Mouse (Mus musculus): Measurements from ENCODE around the gene Msh2. TPM values are rescaled to one million over a fixed set of nuclear protein-coding genes. Genes with fewer than 3 reads are reported as not detected.
A peak's percentile ranks its signal among the peaks of the same experiment; 100 is the strongest.
"Not testable (repeated sequence)": the region's sequence is repeated elsewhere in the genome, so short reads cannot be mapped to it uniquely, and the experiment has no call there.

Gene Msh2
- total RNA-seq (2022): 10 to 100 TPM; 36.5 to 39.5 (median 38.1) TPM

DNA sequence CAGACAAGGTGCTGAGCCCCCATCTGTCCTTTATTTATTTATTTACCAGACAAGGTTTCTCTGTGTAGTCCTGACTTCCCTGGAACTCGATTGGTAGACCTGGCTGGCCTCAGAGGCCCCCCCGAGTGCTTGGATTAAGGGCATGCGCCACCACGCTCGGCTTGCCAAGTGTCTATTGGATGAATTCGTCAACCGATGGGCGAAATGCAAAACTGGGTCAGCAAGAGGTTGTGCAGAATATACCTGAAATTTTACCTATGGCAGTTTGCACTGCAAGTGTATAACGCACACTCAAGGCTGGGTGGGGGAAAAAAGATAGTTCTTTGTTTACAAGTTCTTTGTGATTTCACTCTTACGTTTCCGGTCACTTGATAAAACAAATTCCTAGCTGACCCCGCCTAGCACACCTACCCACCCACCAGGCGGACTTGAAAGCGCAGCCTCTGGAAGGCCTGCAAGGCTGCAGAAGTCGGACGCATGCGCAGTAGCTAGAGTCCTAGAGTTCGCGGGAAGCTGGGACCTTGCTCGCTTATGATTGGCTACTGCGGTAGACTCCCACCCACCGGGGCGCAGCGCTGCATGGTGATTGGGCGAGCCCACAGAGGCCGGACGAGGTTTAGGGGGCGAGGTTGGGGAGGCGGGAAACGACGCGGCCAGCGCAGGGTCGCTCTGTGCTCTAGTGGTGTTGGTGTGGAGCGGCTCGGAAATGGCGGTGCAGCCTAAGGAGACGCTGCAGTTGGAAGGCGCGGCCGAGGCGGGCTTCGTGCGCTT, at the start of gene Msh2:
Gene Msh2 (plus strand): TSS at position 441 of the 771 bp plus-strand sequence.
- peak; percentile 97 to 98 for DNase-seq (ENCODE audit: low spot score in 2 of 2)

DNA sequence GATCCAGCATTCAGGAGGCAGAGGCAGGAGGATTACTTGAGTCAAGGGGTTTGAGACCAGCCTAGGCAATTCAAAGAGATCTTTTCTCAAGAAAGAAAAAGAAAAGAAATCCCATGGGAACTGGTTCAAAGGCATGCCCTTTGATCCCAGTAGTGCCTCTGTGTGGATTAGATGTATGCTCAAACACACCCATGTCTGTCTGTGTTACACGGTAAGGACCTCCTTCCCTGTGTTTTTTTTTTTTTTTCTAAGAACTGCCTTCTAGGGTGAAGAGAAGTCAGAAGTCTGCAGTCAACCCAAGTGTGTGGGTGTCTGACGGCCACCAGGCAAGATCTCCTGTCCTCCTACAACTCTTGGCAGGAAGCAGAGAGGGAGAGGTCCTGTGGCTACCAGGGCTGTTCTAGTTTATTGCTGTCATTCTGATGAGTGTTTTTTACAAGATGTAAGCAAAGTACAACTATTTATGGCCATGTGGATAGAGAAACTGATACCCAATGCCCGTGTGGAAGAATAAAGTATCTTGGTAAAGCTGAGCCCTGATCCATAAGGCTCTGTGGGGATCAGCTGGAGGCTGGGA, 46.5 kb upstream of the Msh2 start:
- DNase-seq (ENCODE audit: low spot score in 2 of 2): no peak

DNA sequence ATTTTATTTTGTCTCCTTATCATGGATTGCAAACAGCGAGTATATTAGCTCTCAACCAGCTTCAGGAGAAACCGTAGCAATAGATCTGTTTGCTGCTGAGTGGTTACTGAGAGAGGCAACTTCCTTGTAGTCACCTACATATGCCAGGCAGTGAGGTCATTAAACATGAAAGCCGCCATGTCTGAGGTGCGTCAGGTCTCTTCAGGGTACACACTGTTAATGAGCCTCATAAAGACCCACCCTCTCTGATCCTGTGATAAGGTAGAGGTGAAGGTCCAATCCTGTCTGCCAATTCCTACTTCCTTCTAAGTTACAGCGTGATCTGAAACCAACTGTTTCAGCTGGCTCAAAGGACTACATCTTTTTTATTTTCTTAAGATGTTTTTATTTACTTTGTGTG, 44.0 kb upstream of the Msh2 start:
- DNase-seq (ENCODE audit: low spot score in 2 of 2): no peak

DNA sequence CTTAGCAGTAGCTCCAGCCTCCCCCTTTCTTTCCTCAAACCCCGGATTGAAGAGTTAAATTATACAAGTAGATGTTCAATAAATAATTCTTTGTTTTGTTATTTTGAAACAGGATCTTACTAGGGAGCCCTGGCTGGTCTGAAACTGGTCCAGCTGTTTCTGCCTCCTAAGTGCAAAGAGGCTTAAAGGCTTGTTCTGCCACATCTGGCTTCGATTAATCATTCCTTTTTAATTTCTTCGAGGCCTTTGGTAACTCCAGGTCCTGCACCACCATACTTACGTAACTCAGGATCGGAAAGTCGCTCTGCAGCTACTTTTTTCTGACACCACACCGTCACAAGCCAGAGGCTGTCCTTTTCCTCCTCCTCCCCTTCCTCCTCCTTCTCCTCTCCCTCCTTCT, 43.4 kb upstream of the Msh2 start:
- no peak for DNase-seq (ENCODE audit: low spot score in 2 of 2)

DNA sequence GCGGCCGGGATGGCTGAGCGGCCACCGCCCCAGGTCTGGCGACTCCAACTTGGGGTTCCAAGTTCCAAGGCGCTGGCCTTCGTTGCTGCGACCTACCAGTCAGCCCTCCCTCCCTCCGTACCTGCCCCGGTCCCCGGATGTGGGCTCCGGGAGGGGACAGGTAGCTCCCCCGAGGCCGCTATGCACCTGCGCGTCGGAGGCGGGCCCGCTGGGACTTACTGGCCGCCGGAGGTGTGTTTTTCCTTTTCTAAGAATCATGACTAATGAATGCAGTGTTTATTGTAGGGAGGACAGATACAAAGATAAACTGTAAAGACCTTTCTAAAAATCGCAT, 35.1 kb upstream of the Msh2 start:
- no peak for DNase-seq (ENCODE audit: low spot score in 2 of 2)

DNA sequence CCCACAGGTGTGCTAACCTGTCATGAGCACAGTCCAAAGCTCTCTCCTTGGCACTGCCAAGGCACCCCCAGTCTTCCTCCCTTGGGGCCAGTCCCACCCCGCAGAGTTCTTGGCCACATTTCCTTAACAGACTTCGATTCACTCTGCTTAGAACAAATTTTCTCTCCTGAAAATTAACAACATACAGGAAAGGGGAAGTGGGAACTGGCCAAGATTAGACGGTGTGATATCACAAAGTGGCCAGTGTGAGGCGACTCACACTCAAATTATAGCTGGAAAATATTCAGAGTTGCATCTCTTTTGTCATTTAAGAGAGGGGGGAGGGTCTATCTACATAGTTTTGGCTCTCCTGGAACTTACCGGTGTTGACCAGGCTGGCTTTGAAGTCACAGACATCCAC, 32.9 kb upstream of the Msh2 start:
- DNase-seq (ENCODE audit: low spot score in 2 of 2): no peak

DNA sequence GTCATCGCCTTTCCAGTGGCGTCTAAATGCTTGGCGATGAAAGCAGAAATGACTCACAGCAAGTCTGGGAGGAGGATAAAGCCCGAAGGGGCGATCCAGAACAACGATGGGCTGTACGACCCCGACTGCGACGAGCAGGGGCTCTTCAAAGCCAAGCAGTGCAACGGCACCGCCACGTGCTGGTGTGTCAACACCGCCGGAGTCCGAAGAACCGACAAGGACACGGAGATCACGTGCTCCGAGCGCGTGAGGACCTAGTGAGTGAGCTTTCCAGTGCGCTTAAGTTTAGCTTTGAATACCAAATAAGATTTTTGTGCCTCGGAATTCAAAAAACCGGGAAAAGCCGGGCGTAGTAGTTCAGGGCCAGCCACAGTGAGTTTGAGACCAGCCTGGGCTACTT, 31.9 kb upstream of the Msh2 start:
- DNase-seq (ENCODE audit: low spot score in 2 of 2): no peak

DNA sequence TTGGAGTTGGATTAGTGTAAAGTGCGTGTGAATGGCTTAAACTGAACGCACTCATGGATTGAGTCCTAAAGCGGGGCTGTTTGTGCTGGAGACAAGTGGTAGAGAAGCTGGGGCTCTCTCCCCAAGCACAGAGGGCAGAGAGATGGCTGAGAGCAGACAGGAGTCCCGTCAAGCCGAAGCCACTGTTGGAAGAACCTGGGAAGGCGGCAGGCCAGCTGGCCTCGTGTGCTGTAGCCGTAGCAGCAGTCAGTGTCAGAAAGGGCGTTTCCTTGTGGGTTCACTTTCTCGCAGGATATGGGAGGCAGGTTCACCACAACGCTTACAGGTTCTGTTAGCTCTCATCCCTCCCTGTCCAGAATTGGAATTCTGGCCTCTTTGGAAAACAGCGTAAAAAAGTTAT, 31.1 kb upstream of the Msh2 start:
- DNase-seq (ENCODE audit: low spot score in 2 of 2): no peak

DNA sequence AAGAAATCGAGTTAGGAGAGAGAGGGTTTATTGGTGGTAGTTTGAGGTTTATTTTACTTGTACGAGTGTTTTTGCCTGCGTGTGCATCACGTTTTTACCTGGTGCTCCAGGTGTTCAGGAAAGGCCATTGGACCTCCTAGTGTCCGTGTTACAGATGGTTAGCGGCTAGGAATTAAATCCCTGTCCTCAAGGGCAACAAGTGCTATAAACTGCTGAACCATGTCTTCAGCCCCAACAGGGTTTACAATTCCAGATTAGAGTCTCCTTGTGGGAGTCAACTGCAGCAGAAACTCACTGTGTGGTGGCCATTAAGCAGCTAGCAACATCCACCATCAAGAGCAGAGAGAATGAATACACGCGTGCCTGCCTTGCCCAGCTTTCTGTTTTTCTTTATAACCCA, 29.4 kb upstream of the Msh2 start:
- no peak for DNase-seq (ENCODE audit: low spot score in 2 of 2)

DNA sequence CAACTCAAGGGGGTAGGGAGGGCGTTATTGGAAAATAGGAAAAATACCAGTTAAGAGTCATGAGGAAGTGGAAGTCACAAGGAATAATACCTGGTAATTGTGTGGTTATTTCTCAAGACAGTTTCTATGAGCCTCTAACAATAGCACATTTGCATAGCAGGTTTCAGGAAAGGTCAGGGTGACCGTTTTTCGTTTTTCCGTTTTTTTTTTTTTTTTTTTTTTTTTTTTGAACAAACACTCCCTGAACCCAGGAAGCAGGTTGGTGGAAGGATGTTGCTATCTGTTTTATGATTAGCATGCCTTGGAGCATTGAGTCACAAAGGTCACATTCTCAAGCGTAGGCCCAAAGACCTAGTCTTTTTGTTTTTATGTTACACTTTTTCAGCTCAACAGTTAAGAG, 16.5 kb upstream of the Msh2 start:
- DNase-seq (ENCODE audit: low spot score in 2 of 2): not testable (repeated sequence)

DNA sequence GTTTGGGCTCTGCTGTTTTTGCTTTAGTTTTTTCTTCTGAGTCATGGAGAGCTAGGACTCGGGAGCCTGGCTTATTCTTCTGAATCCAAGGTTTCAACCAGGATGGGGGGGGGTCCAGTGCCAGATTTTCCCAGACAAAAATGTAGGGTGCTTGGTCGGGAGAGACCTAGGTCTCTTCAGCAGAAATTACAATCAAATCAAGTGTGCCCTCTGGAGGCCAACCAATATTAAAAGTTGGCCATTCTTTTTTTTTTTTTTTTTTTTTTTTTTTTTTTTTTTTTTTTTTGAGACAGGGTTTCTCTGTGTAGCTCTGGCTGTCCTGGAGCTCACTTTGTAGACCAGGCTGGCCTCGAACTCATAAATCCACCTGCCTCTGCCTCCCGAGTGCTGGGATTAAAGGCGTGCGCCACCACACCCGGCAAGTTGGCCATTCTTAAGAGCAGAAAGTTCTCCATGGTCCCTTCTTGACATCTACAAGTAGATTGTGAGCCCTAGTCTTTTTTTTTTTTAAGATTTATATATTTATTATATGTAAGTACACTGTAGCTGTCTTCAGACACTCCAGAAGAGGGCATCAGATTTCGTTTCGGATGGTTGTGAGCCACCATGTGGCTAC, 10.1 kb upstream of the Msh2 start:
- DNase-seq (ENCODE audit: low spot score in 2 of 2): not testable (repeated sequence)

DNA sequence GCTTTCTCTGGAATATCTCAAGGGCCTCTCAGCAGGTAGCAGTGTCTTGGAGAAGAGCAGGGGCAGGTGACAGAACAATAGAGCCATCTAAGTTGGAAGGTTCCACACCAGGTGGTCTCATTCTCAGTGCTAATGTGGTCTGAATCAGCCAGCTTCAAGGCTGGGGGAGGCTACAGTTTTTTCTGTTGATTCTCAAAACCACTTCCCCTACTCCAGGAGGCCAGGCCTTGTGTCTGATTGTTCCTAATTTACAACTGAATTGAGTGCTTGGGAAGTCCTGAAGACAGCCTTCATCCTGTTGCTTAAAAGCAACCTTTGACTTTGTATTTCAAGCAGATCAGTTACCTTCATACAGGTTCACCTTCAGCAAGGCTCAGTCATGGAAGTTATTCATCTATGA, 7.9 kb upstream of the Msh2 start:
- DNase-seq (ENCODE audit: low spot score in 2 of 2): no peak

DNA sequence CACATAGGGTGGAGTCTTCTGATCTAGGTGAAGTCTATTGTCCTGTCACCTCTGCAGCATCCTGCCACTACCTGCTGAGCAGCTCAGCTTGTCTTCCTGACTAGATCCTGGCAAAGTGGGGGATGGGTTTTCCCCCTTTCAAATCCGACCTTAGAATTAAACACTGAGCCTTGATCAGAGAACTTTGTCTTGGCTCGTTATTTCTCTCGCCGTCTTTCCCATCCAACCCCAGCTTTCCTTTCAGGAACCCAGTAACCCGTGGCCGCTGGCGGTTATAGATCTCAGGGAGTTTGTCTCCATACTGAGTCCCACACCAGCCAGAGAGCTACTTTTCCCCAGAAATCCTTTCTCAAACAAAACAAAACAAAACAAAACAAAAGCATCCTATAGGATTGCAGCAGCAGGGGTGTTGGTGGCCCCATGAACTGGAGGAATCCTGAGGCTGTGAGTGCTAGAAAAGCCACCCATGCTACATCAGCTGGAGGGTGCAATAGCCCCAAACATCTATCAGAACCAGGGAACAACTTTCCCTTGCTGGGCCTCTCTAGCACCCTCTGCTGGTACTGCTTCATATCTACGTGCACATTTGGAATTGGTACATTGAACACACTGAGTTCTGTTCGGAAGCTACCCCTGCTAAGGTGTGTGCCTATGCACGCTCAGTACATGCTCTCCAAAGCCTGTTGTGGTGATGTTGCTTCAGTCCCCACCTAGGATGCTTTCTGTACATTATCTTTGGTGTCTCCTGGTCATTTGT, 6.9 kb upstream of the Msh2 start:
- peak; percentile 28 to 58 for DNase-seq (ENCODE audit: low spot score in 2 of 2)

DNA sequence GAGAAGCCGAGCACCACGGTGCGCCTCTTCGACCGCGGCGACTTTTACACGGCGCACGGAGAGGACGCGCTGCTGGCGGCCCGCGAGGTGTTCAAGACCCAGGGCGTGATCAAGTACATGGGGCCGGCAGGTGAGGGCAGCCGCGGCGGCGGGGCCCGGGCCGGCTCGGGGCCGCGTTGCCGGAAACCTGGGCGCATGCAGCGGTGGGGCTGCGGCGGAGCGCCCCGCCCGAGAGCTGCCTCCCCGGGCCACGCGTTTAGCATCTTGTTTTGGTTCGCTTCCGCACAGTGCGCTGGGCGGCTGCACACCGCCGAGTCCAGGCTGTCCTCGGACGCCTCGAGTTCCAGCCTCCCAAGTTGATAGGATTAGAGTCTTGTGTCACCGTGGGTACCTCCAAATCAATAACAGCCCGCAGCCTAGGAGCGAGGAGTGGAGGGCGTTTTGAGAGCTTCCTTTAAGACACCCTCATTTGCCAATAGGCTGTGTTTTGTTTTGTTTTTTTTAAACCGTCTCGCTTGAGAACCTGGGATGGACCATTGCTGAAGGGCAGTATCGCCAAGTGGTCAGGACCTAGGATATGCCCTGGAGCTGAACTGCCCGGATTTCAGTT, 652 bp downstream of the Msh2 start:
- no peak for DNase-seq (ENCODE audit: low spot score in 2 of 2)

DNA sequence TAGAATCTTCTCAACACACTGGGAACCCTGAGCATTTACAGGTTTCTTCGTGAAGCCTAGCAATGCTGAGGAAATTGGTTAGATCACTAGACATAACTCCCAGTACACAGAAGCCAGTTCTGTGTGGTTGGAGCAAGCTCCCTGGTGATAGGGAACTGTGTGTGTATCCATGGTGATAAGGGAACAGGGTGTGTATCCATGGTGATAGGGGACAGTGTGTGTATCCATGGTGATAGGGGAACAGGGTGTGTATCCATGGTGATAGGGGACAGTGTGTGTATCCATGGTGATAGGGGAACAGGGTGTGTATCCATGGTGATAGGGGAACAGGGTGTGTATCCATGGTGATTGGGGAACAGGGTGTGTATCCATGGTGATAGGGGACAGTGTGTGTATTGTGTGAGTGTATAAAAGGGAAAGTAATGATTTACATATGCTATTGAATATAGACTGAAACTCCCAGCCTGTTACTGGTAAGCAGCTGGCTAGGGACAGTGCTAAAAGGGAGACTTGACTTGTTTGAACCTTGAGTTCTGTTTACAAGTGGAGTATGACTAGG, 4.9 kb downstream of the Msh2 start:
- DNase-seq (ENCODE audit: low spot score in 2 of 2): not testable (repeated sequence)

DNA sequence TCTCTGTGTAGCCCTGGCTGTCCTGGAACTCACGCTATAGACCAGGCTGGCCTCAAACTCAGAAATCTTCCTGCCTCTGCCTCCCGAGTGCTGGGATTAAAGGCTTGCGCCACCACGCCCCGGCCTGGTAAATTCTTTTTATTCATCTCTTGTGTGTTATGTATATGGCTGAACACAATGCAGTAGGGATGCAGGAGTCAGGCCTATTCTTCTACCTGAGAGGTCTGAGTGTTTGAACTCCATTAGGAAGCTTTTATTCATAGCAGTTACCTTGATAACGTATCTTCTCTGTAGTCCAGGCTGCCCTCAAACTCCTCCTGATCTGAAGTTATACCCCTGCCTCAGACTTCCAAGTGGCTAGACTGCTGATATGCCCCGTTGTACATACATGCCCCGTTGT, 5.5 kb downstream of the Msh2 start:
- DNase-seq (ENCODE audit: low spot score in 2 of 2): no peak

DNA sequence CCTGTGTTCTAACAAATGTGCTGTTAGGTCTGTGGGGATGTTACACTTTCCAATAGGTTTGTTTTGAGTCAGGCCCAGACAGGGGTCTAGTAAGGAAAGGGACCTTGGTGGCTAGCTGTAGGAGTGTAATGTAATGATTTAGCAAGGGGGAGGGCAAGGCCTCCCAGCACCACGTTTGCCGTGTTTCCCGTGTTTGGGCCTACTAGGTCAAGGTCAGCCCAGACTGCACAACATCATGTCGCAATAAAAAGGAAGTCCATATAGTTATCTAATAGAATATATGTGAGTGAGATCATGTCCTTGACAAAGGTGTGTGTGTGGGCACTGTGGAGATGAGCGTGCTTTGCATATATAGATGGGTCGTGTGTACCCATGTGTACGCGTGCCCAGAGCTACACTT, 17.1 kb downstream of the Msh2 start:
- DNase-seq (ENCODE audit: low spot score in 2 of 2): no peak

DNA sequence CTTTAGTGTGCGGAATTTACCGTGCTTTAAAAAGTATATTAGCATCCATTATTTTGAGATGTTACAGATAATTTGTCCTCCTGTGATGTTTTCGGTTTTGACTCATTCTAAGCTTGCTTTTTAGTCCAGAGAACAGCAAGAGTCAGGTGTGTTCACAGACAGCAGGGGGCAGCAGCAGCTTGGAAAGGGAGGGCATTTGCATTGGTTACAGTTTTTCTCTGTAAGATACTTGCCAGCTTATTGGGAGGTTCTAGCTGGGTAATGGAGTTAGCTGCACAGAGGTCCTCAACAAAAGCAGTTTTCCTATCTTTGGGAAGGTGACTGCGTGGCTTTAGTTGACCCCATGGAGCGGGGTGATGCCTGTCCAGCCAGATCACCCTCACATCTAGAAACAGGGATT, 19.8 kb downstream of the Msh2 start:
- DNase-seq (ENCODE audit: low spot score in 2 of 2): peak; percentile 30 to 50

DNA sequence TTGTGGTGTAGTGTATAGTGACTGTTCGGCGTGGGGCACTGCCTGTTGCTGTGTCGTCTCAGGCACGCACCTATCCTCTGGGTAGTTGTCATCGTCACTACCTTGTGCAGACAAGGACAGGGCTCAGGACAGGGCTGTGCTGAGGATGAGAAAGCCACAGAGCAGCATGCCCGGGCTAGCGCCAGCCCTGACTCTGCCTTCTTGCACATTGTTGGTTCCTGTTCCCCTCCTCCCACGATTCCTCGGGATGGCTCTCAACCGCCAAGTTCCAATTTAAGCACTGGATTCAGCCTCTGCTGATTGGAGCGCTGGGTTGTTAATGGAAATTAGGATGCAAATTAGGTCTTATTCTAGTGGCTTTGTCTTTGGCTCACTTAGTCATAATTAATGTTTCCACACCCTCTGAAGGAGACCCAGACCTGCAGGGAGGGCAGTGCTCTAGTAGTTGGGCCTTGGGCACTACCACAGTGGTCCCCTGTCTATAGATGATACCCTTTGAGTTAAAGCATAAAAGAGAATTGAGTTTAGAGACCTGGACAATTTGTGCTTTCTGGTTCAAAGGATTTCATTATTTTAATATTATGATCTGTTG, 23.8 kb downstream of the Msh2 start:
- DNase-seq (ENCODE audit: low spot score in 2 of 2): no peak

DNA sequence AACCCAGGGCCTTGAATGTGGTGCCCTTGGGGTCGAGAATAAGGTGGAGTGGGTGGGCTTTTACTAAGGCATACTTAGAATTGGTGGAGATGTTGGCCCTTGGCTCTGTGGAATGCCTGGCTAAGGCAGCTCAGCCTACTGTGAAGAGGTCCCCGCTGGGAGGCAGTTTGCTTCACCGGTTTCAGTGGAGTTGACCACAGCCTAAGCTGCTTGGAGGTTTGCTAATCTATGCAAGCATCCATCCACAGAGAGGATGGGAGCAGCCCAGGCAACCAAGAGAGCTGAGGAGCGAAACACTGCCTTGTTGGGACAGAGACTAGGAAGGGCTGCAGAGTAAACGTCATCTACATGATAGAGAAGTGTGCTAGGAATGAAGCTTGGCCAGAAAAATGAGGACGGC, 24.7 kb downstream of the Msh2 start:
- no peak for DNase-seq (ENCODE audit: low spot score in 2 of 2)
